Mouse (Mus musculus): ENCODE results near the gene Slc2a13. TPM values are rescaled to one million over a fixed set of nuclear protein-coding genes. Genes with fewer than 3 reads are reported as not detected.

Slc2a13 gene
- polyA plus RNA-seq, 1 experiment from 2014 or later = 2.0 TPM

DNA sequence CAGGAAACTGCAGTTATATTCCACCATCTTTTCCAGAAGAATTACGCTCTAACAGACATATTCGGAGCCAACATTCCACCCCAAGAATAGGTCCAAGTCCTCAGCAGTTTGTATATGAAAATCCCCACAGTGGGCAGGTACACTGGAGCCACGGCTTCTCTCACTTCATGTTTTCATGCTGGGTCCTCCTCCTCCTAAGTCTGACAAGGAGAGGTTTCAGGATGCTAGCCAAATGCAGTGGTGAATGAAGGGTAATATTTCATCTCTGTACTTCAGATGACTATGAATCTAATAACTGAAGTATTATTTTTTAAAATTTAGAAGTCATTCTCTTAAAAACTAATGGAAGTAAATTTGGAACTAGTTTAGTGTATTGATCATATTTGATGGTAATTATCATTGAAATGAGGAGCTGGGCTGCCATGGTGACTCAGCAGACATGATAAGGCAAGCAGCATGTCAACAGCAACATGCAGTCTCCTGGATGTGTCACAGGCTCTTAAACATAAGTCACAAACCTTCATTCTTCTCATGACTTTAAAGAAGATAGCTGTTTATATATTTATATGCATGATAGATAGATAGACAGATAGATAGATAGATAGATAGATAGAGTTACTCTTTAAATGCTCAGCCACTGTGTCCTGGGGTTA, 332.3 kb downstream of the Slc2a13 start:
- Histone ChIP-seq H3K4me1 (ENCODE audit: control insufficient read depth in 2 of 2, insufficient read depth in 2 of 2, low read length in 2 of 2) (no peaks in the 10 kb centered on the region), H3K9me3 (ENCODE audit: control insufficient read depth, low read length) (no peaks in the 10 kb centered on the region), H3K9ac (ENCODE audit: low read length) (no peak overlapping the region), H3K27me3 (ENCODE audit: control insufficient read depth, insufficient read depth, low read length) (no peaks in the 10 kb centered on the region), H3K4me3 (ENCODE audit: control insufficient read depth in 1 of 2, insufficient read depth in 1 of 2, low read depth in 1 of 2, low read length in 2 of 2) (no peak overlapping the region), H3K36me3 (ENCODE audit: control insufficient read depth, insufficient read depth, low read length) (no peaks in the 10 kb centered on the region), H3K4me2 (ENCODE audit: low read length) (no peak overlapping the region), H3K27ac (replicated peaks in 1 of 2; ENCODE audit: control insufficient read depth in 1 of 2, insufficient read depth in 1 of 2, low read depth in 2 of 2, low read length in 2 of 2) (no peak overlapping the region)
- 81% methylated on average over 3 of the region's 3 CpGs for WGBS
- no peak for ATAC-seq (ENCODE audit: insufficient number of reproducible peaks, insufficient read depth, low FRiP score, low read depth)

DNA sequence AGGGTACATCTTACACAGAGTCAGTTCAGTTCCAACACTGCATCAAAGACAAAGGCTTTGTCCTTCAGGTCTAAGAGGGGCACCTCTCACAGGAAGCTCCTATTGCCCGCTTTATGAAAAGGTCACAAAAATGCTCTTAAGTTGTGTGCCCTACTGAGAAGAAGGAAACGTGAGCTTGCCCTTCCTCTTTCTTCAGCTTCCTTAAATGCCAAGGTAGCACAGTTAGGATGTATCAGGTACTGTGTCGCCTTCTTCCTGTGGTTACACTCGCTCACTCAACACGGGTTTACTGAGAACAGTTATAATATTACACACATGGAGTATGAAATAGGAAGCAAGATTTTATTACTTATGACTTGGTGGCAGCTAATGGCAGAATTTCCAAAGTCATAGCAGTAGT, 335.8 kb downstream of the Slc2a13 start:
- Histone ChIP-seq H3K36me3 (ENCODE audit: control insufficient read depth, insufficient read depth, low read length) (no peaks in the 10 kb centered on the region), H3K9ac (ENCODE audit: low read length) (no peak overlapping the region), H3K4me3 (ENCODE audit: control insufficient read depth in 1 of 2, insufficient read depth in 1 of 2, low read depth in 1 of 2, low read length in 2 of 2) (no peak overlapping the region), H3K27ac (replicated peaks in 1 of 2; ENCODE audit: control insufficient read depth in 1 of 2, insufficient read depth in 1 of 2, low read depth in 2 of 2, low read length in 2 of 2) (no peak overlapping the region), H3K4me1 (ENCODE audit: control insufficient read depth in 2 of 2, insufficient read depth in 2 of 2, low read length in 2 of 2) (no peaks in the 10 kb centered on the region), H3K9me3 (ENCODE audit: control insufficient read depth, low read length) (no peaks in the 10 kb centered on the region), H3K27me3 (ENCODE audit: control insufficient read depth, insufficient read depth, low read length) (no peaks in the 10 kb centered on the region), H3K4me2 (ENCODE audit: low read length) (no peak overlapping the region)
- 78% methylated on average over 5 of the region's 5 CpGs for WGBS
- ATAC-seq (ENCODE audit: insufficient number of reproducible peaks, insufficient read depth, low FRiP score, low read depth) = no peak

Other genes starting within 250 kb of the Slc2a13 start
- gene Lrrk2, start 99.9 kb upstream of the Slc2a13 start, polyA plus RNA-seq (2014; fragmentation: Nextera tagmentation; extraction: Ambion mirVana) = 6.6 and 8.3 TPM in 2 replicates